ENCODE assay signal across 9 mouse cellular contexts in the genomic region with DNA sequence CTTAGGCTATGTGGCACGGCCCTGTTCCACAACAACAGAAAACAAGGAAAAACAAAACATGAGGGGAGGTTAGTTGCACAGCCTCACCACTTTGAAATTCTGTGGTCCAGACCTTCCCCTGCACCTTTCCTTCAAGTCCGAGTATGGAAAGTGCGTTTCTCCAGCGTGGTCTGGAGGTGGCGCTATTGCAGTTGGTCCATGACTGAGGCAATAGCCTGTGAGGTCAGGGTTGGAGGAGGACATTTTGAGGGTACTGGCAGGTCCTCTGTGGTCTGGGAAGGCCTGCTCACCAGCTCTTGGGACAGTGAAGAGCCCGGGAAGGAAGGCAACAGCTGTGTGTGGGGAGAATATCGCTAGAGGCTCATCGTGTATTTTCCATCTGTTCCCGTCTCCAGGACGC. TPM values are rescaled to one million over a fixed set of nuclear protein-coding genes. Genes with fewer than 3 reads are reported as not detected.
A peak's percentile ranks its signal among the peaks of the same experiment; 100 is the strongest.
DNase-seq lines count a peak whose midpoint lies in the region; TF ChIP-seq lines count a peak whose summit lies in the region.
"Had no signal": no experiment of that assay in that cellular context is flagged by ENCODE, and none has a peak within 500 bp of the region (broad histone marks: within the 10 kb centered on the region; RNA-seq: fewer than 3 reads in every experiment).

No protein-coding gene starts in this region.

- 59% methylated on average over 10 of the region's 10 CpGs for WGBS in heart, embryonic 10.5 days

- H3K4me3 ChIP-seq in layer of hippocampus, adult 2 months, result peak overlapping the region; percentile 28; the same call in 1 of the 2 replicates
- no peak overlapping the region for H3K4me3 ChIP-seq in cortical plate, adult 2 months (ENCODE audit: insufficient read depth, low read length)
- H3K4me3 ChIP-seq in heart, embryonic 10.5 days, result no peak overlapping the region

- peak; percentile 34 to 47 for DNase-seq in cerebellum, postnatal 25 days
- no peak for DNase-seq in cerebellum, adult 9-11 months
- no peak for DNase-seq in layer of hippocampus, adult 2 months (ENCODE audit: low spot score in 2 of 2)
- no peak for DNase-seq in layer of hippocampus, adult 9-10 months (ENCODE audit: low spot score)
- DNase-seq in 416B (ENCODE audit: low read depth), result peak; percentile 41
- no peak for DNase-seq in c-Kit-positive CD71-positive TER-119-positive erythroid progenitor cells, embryonic 14.5 days (ENCODE audit: low spot score)
- no peak for DNase-seq in heart, embryonic 10.5 days (ENCODE audit: low spot score)
- DNase-seq: kidney, adult 9 months had no signal

- no peaks in the 10 kb centered on the region for H3K36me3 ChIP-seq in heart, embryonic 10.5 days

- no peaks in the 10 kb centered on the region for H3K4me1 ChIP-seq in cortical plate, adult 2 months (ENCODE audit: control insufficient read depth, insufficient read depth, low read length)
- no peaks in the 10 kb centered on the region for H3K4me1 ChIP-seq in heart, embryonic 10.5 days

- no peak for TF ChIP-seq POLR2A in cortical plate, adult 2 months (IDR thresholded peaks at IDR 0.05; ENCODE audit: extremely low read depth, insufficient read depth, low read length)

- H3K27me3 ChIP-seq in heart, embryonic 10.5 days (ENCODE audit: insufficient read depth, poor library complexity, severe bottlenecking), result peaks cover 31% of the 10 kb centered on the region

- 0 out of 2 replicates have a peak overlapping the region, but pooled peaks have one; percentile 10 for H3K27ac ChIP-seq in layer of hippocampus, adult 2 months
- no peak overlapping the region for H3K27ac ChIP-seq in cortical plate, adult 2 months (ENCODE audit: insufficient read depth, low read length)
- H3K27ac ChIP-seq in heart, embryonic 10.5 days, result no peak overlapping the region

- peak; percentile 80 for TF ChIP-seq CTCF in layer of hippocampus, adult 2 months (conservative IDR thresholded peaks at IDR 0.05)
- peak; percentile 70 for TF ChIP-seq CTCF in cortical plate, adult 2 months (IDR thresholded peaks at IDR 0.05; ENCODE audit: extremely low read depth, insufficient read depth, low read length)

- no peaks in the 10 kb centered on the region for H3K9me3 ChIP-seq in heart, embryonic 10.5 days

RNA-seq across cellular contexts. Expression of a gene that starts 21.2 kb away (rescaled TPM):
- 10 to 100 TPM; 24.1 to 27.4 TPM for total RNA-seq in layer of hippocampus, adult 2 months (2021)
- 21.1 and 21.5 TPM in 2 replicates for polyA plus RNA-seq in cortical plate, adult 2 months (2012; rRNA removed)
- polyA plus RNA-seq in heart, embryonic 10.5 days (2016; fragmentation: Nextera tagmentation; extraction: Ambion mirVana), result 12.5 and 15.7 TPM in 2 replicates

RNA-seq across cellular contexts. Expression of a gene that starts 58.4 kb away (rescaled TPM):
- 10 to 100 TPM; 13.9 to 14.8 TPM for total RNA-seq in layer of hippocampus, adult 2 months (2021)
- 16.2 and 17.6 TPM in 2 replicates for polyA plus RNA-seq in cortical plate, adult 2 months (2012; rRNA removed)
- polyA plus RNA-seq in heart, embryonic 10.5 days (2016; fragmentation: Nextera tagmentation; extraction: Ambion mirVana), result 5.0 and 5.6 TPM in 2 replicates

Comparison
In these comparisons a context has a peak if more than half of its experiments do, and no peak if none do; other contexts are left out.
1. DNase-seq: peak in cerebellum, postnatal 25 days (2 of 2) and 416B (single experiment); none in cerebellum, adult 9-11 months (single experiment), layer of hippocampus, adult 2 months (0 of 2), layer of hippocampus, adult 9-10 months (single experiment), c-Kit-positive CD71-positive TER-119-positive erythroid progenitor cells, embryonic 14.5 days (single experiment) and heart, embryonic 10.5 days (single experiment).